Mouse (Mus musculus): ENCODE results near the gene Glis1. TPM values are rescaled to one million over a fixed set of nuclear protein-coding genes. Genes with fewer than 3 reads are reported as not detected.

Gene Glis1
- total and polyA plus RNA-seq, 3 experiments, result 0.16 to 0.38 (median 0.20) TPM

GRCm38 (mm10) chr4:107605964-107606602, 171.7 kb downstream of the Glis1 start:
- Histone ChIP-seq H3K4me1 (ENCODE audit: insufficient read depth, low read depth, low read length) (no peaks in the 10 kb centered on the region; the same call in 1 of the 2 replicates), H3K36me3 (replicated peaks) (no peaks in the 10 kb centered on the region), H3K9me3 (replicated peaks) (no peaks in the 10 kb centered on the region), H3K27me3 (ENCODE audit: insufficient read depth, low read length) (peaks cover 31% of the 10 kb centered on the region), H3K4me3 (ENCODE audit: low read depth, low read length) (no peak overlapping the region)
- DNase-seq (ENCODE audit: low spot score), result no peak
- ATAC-seq (ENCODE audit: extremely low read depth, insufficient number of reproducible peaks, low FRiP score, poor library complexity, severe bottlenecking), result no peak; the same call in 1 of the 2 replicates
- TF ChIP-seq GATA2 (IDR thresholded peaks at IDR 0.05; ENCODE audit: borderline replicate concordance, low read depth, low read length) (no peak), POLR2AphosphoS5 (IDR thresholded peaks at IDR 0.05; ENCODE audit: insufficient replicate concordance, low read depth, low read length) (no peak), GATA1 (IDR thresholded peaks at IDR 0.05; ENCODE audit: borderline replicate concordance, low read length) (no peak), TAL1 (conservative IDR thresholded peaks at IDR 0.05; ENCODE audit: low read depth, low read length) (no peak), CTCF (IDR thresholded peaks at IDR 0.05; ENCODE audit: low read depth, low read length) (no peak)

- TF ChIP-seq GATA2 (IDR thresholded peaks at IDR 0.05; ENCODE audit: borderline replicate concordance, low read depth, low read length), result no peak
- no peak for TF ChIP-seq POLR2AphosphoS5 (IDR thresholded peaks at IDR 0.05; ENCODE audit: insufficient replicate concordance, low read depth, low read length)
- no peak for TF ChIP-seq CTCF (IDR thresholded peaks at IDR 0.05; ENCODE audit: low read depth, low read length)
- no peaks in the 10 kb centered on the region for H3K4me1 ChIP-seq (ENCODE audit: insufficient read depth, low read depth, low read length)
- DNase-seq (ENCODE audit: low spot score) (no peak), ATAC-seq (ENCODE audit: extremely low read depth, insufficient number of reproducible peaks, low FRiP score, poor library complexity, severe bottlenecking) (no peak)
- no peak overlapping the region for H3K4me3 ChIP-seq (ENCODE audit: low read depth, low read length)
- no peaks in the 10 kb centered on the region for H3K36me3 ChIP-seq (replicated peaks)
- H3K9me3 ChIP-seq (replicated peaks), result no peaks in the 10 kb centered on the region
- peaks cover 18% of the 10 kb centered on the region for H3K27me3 ChIP-seq (ENCODE audit: insufficient read depth, low read length)
Measured at GRCm38 (mm10) chr4:107609775-107610174, 175.4 kb downstream of the Glis1 start.

- no peak for DNase-seq (ENCODE audit: low spot score)
- peaks cover 17% of the 10 kb centered on the region for H3K27me3 ChIP-seq (ENCODE audit: insufficient read depth, low read length)
- H3K4me1 ChIP-seq (ENCODE audit: insufficient read depth, low read depth, low read length), result no peaks in the 10 kb centered on the region
- H3K36me3 ChIP-seq (replicated peaks), result no peaks in the 10 kb centered on the region
- ATAC-seq (ENCODE audit: extremely low read depth, insufficient number of reproducible peaks, low FRiP score, poor library complexity, severe bottlenecking), result no peak
- no peaks in the 10 kb centered on the region for H3K9me3 ChIP-seq (replicated peaks)
- H3K4me3 ChIP-seq (ENCODE audit: low read depth, low read length), result no peak overlapping the region
- TF ChIP-seq GATA1 (IDR thresholded peaks at IDR 0.05; ENCODE audit: borderline replicate concordance, low read length) (no peak), TAL1 (conservative IDR thresholded peaks at IDR 0.05; ENCODE audit: low read depth, low read length) (no peak), GATA2 (IDR thresholded peaks at IDR 0.05; ENCODE audit: borderline replicate concordance, low read depth, low read length) (no peak), POLR2AphosphoS5 (IDR thresholded peaks at IDR 0.05; ENCODE audit: insufficient replicate concordance, low read depth, low read length) (no peak), CTCF (IDR thresholded peaks at IDR 0.05; ENCODE audit: low read depth, low read length) (no peak)
Measured at GRCm38 (mm10) chr4:107611888-107612650, 177.7 kb downstream of the Glis1 start.

- H3K9me3 ChIP-seq (replicated peaks), result no peaks in the 10 kb centered on the region
- no peaks in the 10 kb centered on the region for H3K36me3 ChIP-seq (replicated peaks)
- no peak for DNase-seq (ENCODE audit: low spot score)
- no peak overlapping the region for H3K4me3 ChIP-seq (ENCODE audit: low read depth, low read length)
- no peak for ATAC-seq (ENCODE audit: extremely low read depth, insufficient number of reproducible peaks, low FRiP score, poor library complexity, severe bottlenecking)
- TF ChIP-seq TAL1 (conservative IDR thresholded peaks at IDR 0.05; ENCODE audit: low read depth, low read length), result no peak
- TF ChIP-seq POLR2AphosphoS5 (IDR thresholded peaks at IDR 0.05; ENCODE audit: insufficient replicate concordance, low read depth, low read length), result no peak
- TF ChIP-seq GATA1 (IDR thresholded peaks at IDR 0.05; ENCODE audit: borderline replicate concordance, low read length), result no peak
- no peak for TF ChIP-seq GATA2 (IDR thresholded peaks at IDR 0.05; ENCODE audit: borderline replicate concordance, low read depth, low read length)
- no peak for TF ChIP-seq CTCF (IDR thresholded peaks at IDR 0.05; ENCODE audit: low read depth, low read length)
- peaks cover 11% of the 10 kb centered on the region for H3K27me3 ChIP-seq (ENCODE audit: insufficient read depth, low read length)
- no peaks in the 10 kb centered on the region for H3K4me1 ChIP-seq (ENCODE audit: insufficient read depth, low read depth, low read length)
Measured at GRCm38 (mm10) chr4:107617596-107618230, 183.3 kb downstream of the Glis1 start.

GRCm38 (mm10) chr4:107619487-107619886, 185.1 kb downstream of the Glis1 start:
- no peak for ATAC-seq (ENCODE audit: extremely low read depth, insufficient number of reproducible peaks, low FRiP score, poor library complexity, severe bottlenecking)
- TF ChIP-seq GATA2 (IDR thresholded peaks at IDR 0.05; ENCODE audit: borderline replicate concordance, low read depth, low read length), result no peak
- TF ChIP-seq POLR2AphosphoS5 (IDR thresholded peaks at IDR 0.05; ENCODE audit: insufficient replicate concordance, low read depth, low read length), result no peak
- no peak for TF ChIP-seq CTCF (IDR thresholded peaks at IDR 0.05; ENCODE audit: low read depth, low read length)
- no peak for TF ChIP-seq GATA1 (IDR thresholded peaks at IDR 0.05; ENCODE audit: borderline replicate concordance, low read length)
- TF ChIP-seq TAL1 (conservative IDR thresholded peaks at IDR 0.05; ENCODE audit: low read depth, low read length), result no peak
- DNase-seq (ENCODE audit: low spot score), result no peak
- Histone ChIP-seq H3K4me1 (ENCODE audit: insufficient read depth, low read depth, low read length) (no peaks in the 10 kb centered on the region), H3K36me3 (replicated peaks) (no peaks in the 10 kb centered on the region), H3K27me3 (ENCODE audit: insufficient read depth, low read length) (peaks cover 20% of the 10 kb centered on the region), H3K4me3 (ENCODE audit: low read depth, low read length) (no peak overlapping the region), H3K9me3 (replicated peaks) (no peaks in the 10 kb centered on the region)

- Histone ChIP-seq H3K9me3 (replicated peaks) (no peaks in the 10 kb centered on the region), H3K4me3 (ENCODE audit: low read depth, low read length) (no peak overlapping the region), H3K27me3 (ENCODE audit: insufficient read depth, low read length) (peaks cover 28% of the 10 kb centered on the region), H3K4me1 (ENCODE audit: insufficient read depth, low read depth, low read length) (no peaks in the 10 kb centered on the region), H3K36me3 (replicated peaks) (no peaks in the 10 kb centered on the region)
- TF ChIP-seq GATA1 (IDR thresholded peaks at IDR 0.05; ENCODE audit: borderline replicate concordance, low read length), result no peak
- no peak for TF ChIP-seq POLR2AphosphoS5 (IDR thresholded peaks at IDR 0.05; ENCODE audit: insufficient replicate concordance, low read depth, low read length)
- ATAC-seq (ENCODE audit: extremely low read depth, insufficient number of reproducible peaks, low FRiP score, poor library complexity, severe bottlenecking) (no peak), DNase-seq (ENCODE audit: low spot score) (no peak)
Measured at GRCm38 (mm10) chr4:107621366-107621765, 187.0 kb downstream of the Glis1 start.

Measured in G1E (cell line).